Mouse (Mus musculus) colon, adult 2 months (tissue): ENCODE data around the gene B020004J07Rik. TPM values are rescaled to one million over a fixed set of nuclear protein-coding genes. Genes with fewer than 3 reads are reported as not detected.

ENCODE experiments used
- polyA plus RNA-seq: library from polyadenylated mRNA; depleted of rRNA; stranded (reverse); fragments of >200 nt; gene quantifications from 2 replicates; pipeline ENCODE4 v1.2.3, GENCODE M21; 2012; rRNA removed

B020004J07Rik gene
- not detected in 2 replicates for polyA plus RNA-seq

GRCm38 (mm10) chr4:101843923-101844322, at the start of gene B020004J07Rik:
Gene B020004J07Rik (minus strand): TSS chr4:101844023.

Other genes with a start within 250 kb of the B020004J07Rik start
- 52.2 and 63.2 TPM in 2 replicates for gene Leprot, start 196.3 kb downstream of the B020004J07Rik start, polyA plus RNA-seq
- gene Lepr, start 126.6 kb downstream of the B020004J07Rik start, polyA plus RNA-seq, result 1.4 and 2.0 TPM in 2 replicates
- not detected in 2 replicates for gene C130073F10Rik, start 49.8 kb upstream of the B020004J07Rik start, polyA plus RNA-seq
- gene Gm12800, start 65.1 kb upstream of the B020004J07Rik start, polyA plus RNA-seq, result not detected in 2 replicates
- gene Gm12794, start 96.4 kb upstream of the B020004J07Rik start, polyA plus RNA-seq, result not detected in 2 replicates
- gene Gm12790, start 137.0 kb upstream of the B020004J07Rik start, polyA plus RNA-seq, result not detected in 2 replicates
- not detected in 2 replicates for gene Gm12789, start 142.6 kb upstream of the B020004J07Rik start, polyA plus RNA-seq
- gene Pde4b, start 243.5 kb upstream of the B020004J07Rik start, polyA plus RNA-seq, result 4.1 and 4.4 TPM in 2 replicates